ENCODE assay signal across 7 mouse cellular contexts in the genomic region with DNA sequence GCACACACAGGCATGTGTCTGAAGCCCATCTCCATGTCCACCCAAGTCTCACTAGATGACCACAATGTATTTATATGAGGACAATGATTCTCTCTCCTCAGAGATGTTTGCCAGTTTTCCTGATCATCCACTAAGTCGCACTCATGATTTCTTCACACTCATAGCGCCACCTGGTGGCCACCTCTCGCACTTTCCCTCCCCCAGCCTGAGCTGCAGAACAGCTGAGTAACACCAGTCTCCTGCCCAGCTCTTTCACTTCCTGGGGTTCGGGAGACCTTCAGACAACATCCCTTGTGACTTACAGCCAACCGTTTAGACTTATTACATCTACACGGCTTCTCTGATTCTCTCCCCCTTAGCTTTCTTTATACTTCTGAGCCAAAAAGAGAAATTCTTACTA. TPM values are rescaled to one million over a fixed set of nuclear protein-coding genes. Genes with fewer than 3 reads are reported as not detected.
DNase-seq lines count a peak whose midpoint lies in the region; TF ChIP-seq lines count a peak whose summit lies in the region.

No protein-coding gene starts in this region.

- 8% methylated on average over 6 of the region's 6 CpGs for WGBS in cerebellum, adult 2 months
- 4% methylated on average over 6 of the region's 6 CpGs for WGBS in small intestine, adult 2 months

- H3K27me3 ChIP-seq in cerebellum, adult 2 months (ENCODE audit: control insufficient read depth, insufficient read depth, low read length), result no peaks in the 10 kb centered on the region
- no peaks in the 10 kb centered on the region for H3K27me3 ChIP-seq in small intestine, adult 2 months (ENCODE audit: control insufficient read depth, insufficient read depth, low read length)

- no peaks in the 10 kb centered on the region for H3K36me3 ChIP-seq in small intestine, adult 2 months (ENCODE audit: control insufficient read depth, insufficient read depth, low read length)

- H3K27ac ChIP-seq in cerebellum, adult 2 months (ENCODE audit: insufficient read depth, low read length), result no peak overlapping the region
- no peak overlapping the region for H3K27ac ChIP-seq in small intestine, adult 2 months (ENCODE audit: insufficient read depth, low read depth, low read length)

- DNase-seq in R1 (ENCODE audit: low read depth, low spot score), result peak; percentile 71
- peak; percentile 65 to 80 for DNase-seq in cerebellum, adult 2 months
- peak; percentile 78 to 93 for DNase-seq in frontal cortex, adult 2 months (ENCODE audit: extremely low spot score in 1 of 2, low spot score in 1 of 2)
- DNase-seq in hindlimb bud, embryonic 11.5 days (ENCODE audit: extremely low spot score, low read depth, low spot score), result peak; percentile 77
- DNase-seq in left cerebral cortex, adult 8-10 months (ENCODE audit: low spot score in 2 of 2), result peak; percentile 77 to 79
- peak; percentile 89 for DNase-seq in mesoderm, embryonic 11.5 days (ENCODE audit: low read depth, low spot score)

- H3K4me1 ChIP-seq in cerebellum, adult 2 months (ENCODE audit: control insufficient read depth, insufficient read depth, low read length), result no peaks in the 10 kb centered on the region
- H3K4me1 ChIP-seq in small intestine, adult 2 months (ENCODE audit: control insufficient read depth, insufficient read depth, insufficient read length, low read length), result no peaks in the 10 kb centered on the region

- TF ChIP-seq CTCF in cerebellum, adult 2 months (IDR thresholded peaks at IDR 0.05; ENCODE audit: borderline replicate concordance, insufficient read depth, low read depth, low read length), result peak; percentile 92
- peak; percentile 95 for TF ChIP-seq CTCF in small intestine, adult 2 months (IDR thresholded peaks at IDR 0.05; ENCODE audit: extremely low read depth, insufficient read length, insufficient replicate concordance, low read depth, low read length)

- TF ChIP-seq POLR2A in cerebellum, adult 2 months (IDR thresholded peaks at IDR 0.05; ENCODE audit: borderline replicate concordance, insufficient read depth, low read length), result no peak
- TF ChIP-seq POLR2A in small intestine, adult 2 months (IDR thresholded peaks at IDR 0.05; ENCODE audit: low read depth, low read length), result no peak

- no peak overlapping the region for H3K4me3 ChIP-seq in cerebellum, adult 2 months (replicated peaks; ENCODE audit: insufficient read depth, low read depth, low read length)
- no peak overlapping the region for H3K4me3 ChIP-seq in small intestine, adult 2 months (ENCODE audit: low read depth, low read length)

RNA-seq across cellular contexts. Expression of gene Nars2, which starts 37.3 kb away (rescaled TPM):
- polyA plus RNA-seq in cerebellum, adult 2 months (2012; rRNA removed), result 8.4 and 9.0 TPM in 2 replicates
- 9.7 and 10.1 TPM in 2 replicates for polyA plus RNA-seq in frontal cortex, adult 2 months (2012; rRNA removed)
- 10 to 100 TPM; 16.1 to 21.5 (median 17.5) TPM for total RNA-seq in left cerebral cortex, adult 8-10 months (2022)
- polyA plus RNA-seq in small intestine, adult 2 months (2012; rRNA removed), result 0.90 and 1.1 TPM in 2 replicates
